Mouse (Mus musculus) E14TG2a.4 (cell line): Measurements from ENCODE around the gene Tgfbr1.

Source experiments
- CTCF ChIP-seq: conservative IDR thresholded peaks from 2 replicates; pipeline ENCODE4 v1.5.1; 2014; ENCODE audit warnings: low read length
- NANOG ChIP-seq: IDR thresholded peaks from 2 replicates; pipeline ENCODE4 v1.6.1; 2014; ENCODE audit warnings: borderline replicate concordance, low read length, mixed read lengths
- POU5F1 ChIP-seq: IDR thresholded peaks from 2 replicates; pipeline ENCODE4 v1.6.1; 2014; ENCODE audit warnings: low read length, borderline replicate concordance

- no peak for TF ChIP-seq CTCF
- TF ChIP-seq NANOG = no peak
- no peak for TF ChIP-seq POU5F1
These were observed 67.2 kb downstream of the Tgfbr1 start for GRCm38 (mm10) chr4:47420191-47420590.
